Mouse (Mus musculus) ES-Bruce4 (cell line): ENCODE data around the gene Tmem88b.

ENCODE experiments used
- CTCF ChIP-seq: IDR thresholded peaks from one replicate; pipeline ENCODE4 v1.8.1; 2011; ENCODE audit warnings: low read depth, low read length
- POLR2A ChIP-seq: IDR thresholded peaks from one replicate; pipeline ENCODE4 v1.8.1; 2011; ENCODE audit warnings: low read length; ENCODE audit not compliant: insufficient read depth

- no peak for TF ChIP-seq CTCF
- no peak for TF ChIP-seq POLR2A
Observed at GRCm38 (mm10) chr4:155736421-155736820, 49.3 kb downstream of the Tmem88b start.
